Mouse (Mus musculus) heart, embryonic 13.5 days (tissue): ENCODE measurements around the gene 4930455H04Rik. TPM values are rescaled to one million over a fixed set of nuclear protein-coding genes. Genes with fewer than 3 reads are reported as not detected.

ENCODE experiments used
- ATAC-seq: fragments of 200-750 bp; cut with Nextera tagmentation; 2 replicates; pipeline ENCODE4 v1.8.0; 2017; ENCODE audit warnings: moderate TSS enrichment; ENCODE audit not compliant: insufficient number of reproducible peaks, low FRiP score, low TSS enrichment; ENCODE audit errors: extremely low read depth
- H3K27ac ChIP-seq: fragments of 300-500 bp; sonication (generic); replicated peaks from 2 replicates; pipeline ENCODE4 v1.5.1; 2015; ENCODE audit warnings: moderate library complexity, mild to moderate bottlenecking, inconsistent platforms
- H3K27me3 ChIP-seq: fragments of 300-500 bp; sonication (generic); replicated peaks from 2 replicates; pipeline ENCODE4 v1.6.1; 2015; ENCODE audit warnings: mild to moderate bottlenecking, inconsistent platforms
- H3K36me3 ChIP-seq: fragments of 300-500 bp; sonication (generic); 2 replicates; pipeline ENCODE4 v1.6.1; 2015; ENCODE audit warnings: mild to moderate bottlenecking, inconsistent platforms
- H3K4me1 ChIP-seq: fragments of 300-500 bp; sonication (generic); 2 replicates; pipeline ENCODE4 v1.6.1; 2015; ENCODE audit warnings: inconsistent platforms
- H3K4me2 ChIP-seq: fragments of 300-500 bp; sonication (generic); 2 replicates; pipeline ENCODE4 v1.6.1; 2015; ENCODE audit warnings: inconsistent platforms, mild to moderate bottlenecking, moderate library complexity
- H3K4me3 ChIP-seq: fragments of 300-500 bp; sonication (generic); 2 replicates; pipeline ENCODE4 v1.5.1; 2015; ENCODE audit warnings: moderate library complexity, mild to moderate bottlenecking, inconsistent platforms
- H3K9ac ChIP-seq: fragments of 300-500 bp; sonication (generic); 2 replicates; pipeline ENCODE4 v1.6.1; 2015; ENCODE audit warnings: inconsistent platforms, mild to moderate bottlenecking, moderate library complexity
- H3K9me3 ChIP-seq: fragments of 300-500 bp; sonication (generic); 2 replicates; pipeline ENCODE4 v1.6.1; 2016; ENCODE audit warnings: inconsistent platforms
- WGBS: fragments of 180-500 bp; shearing (Covaris S2); methylation state at CpG from one replicate; pipeline ENCODE4 v1.1.7; 2015; ENCODE audit warnings: mixed read lengths; 5-methylcytosine and 5-hydroxymethylcytosine counted together
- polyA plus RNA-seq: library from polyadenylated mRNA; unstranded; fragments of >200 nt; fragmentation: Nextera tagmentation; extraction: Ambion mirVana; gene quantifications from 2 replicates; pipeline ENCODE4 v1.2.1, GENCODE M21; 2015

4930455H04Rik gene
- polyA plus RNA-seq, 1 experiment from 2014 or later, result not detected

GRCm38 (mm10) chr3:116950665-116951115, 17.4 kb upstream of the 4930455H04Rik start:
- Histone ChIP-seq H3K36me3 (peaks cover 15% of the 10 kb centered on the region), H3K4me1 (peaks cover 14% of the 10 kb centered on the region), H3K27me3 (no peaks in the 10 kb centered on the region), H3K9ac (no peak overlapping the region), H3K27ac (no peak overlapping the region), H3K9me3 (no peaks in the 10 kb centered on the region), H3K4me3 (no peak overlapping the region), H3K4me2 (no peak overlapping the region)
- no peak for ATAC-seq
- 78% methylated on average over 6 of the region's 6 CpGs for WGBS

DNA sequence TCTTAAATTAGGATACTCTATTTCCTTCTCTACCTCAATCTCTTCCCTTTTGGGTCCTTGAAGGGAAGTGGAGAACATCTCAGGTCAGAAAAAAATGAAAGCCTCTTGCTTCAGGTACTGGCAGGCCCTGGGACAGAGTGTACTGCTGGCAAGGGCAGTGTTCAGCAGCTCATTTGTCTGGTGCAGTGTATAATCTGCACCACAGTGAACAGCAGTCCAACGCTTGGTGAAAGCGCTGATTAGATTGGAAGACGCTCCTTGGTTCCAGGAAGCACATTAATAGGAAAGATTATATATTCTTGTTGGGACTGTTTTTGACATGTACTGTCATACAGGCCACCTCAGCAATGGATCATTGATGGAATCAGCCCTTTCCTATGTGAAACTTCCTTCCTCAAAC, 16.6 kb upstream of the 4930455H04Rik start:
- H3K4me1 ChIP-seq, result peaks cover 14% of the 10 kb centered on the region
- H3K4me2 ChIP-seq, result no peak overlapping the region
- no peaks in the 10 kb centered on the region for H3K27me3 ChIP-seq
- 53% methylated on average over 3 of the region's 3 CpGs for WGBS
- H3K9ac ChIP-seq, result no peak overlapping the region
- no peaks in the 10 kb centered on the region for H3K9me3 ChIP-seq
- H3K36me3 ChIP-seq, result peaks cover 12% of the 10 kb centered on the region
- no peak overlapping the region for H3K4me3 ChIP-seq
- H3K27ac ChIP-seq, result 0 out of 2 replicates have a peak overlapping the region, but pooled peaks have one; percentile 8
- ATAC-seq, result no peak

DNA sequence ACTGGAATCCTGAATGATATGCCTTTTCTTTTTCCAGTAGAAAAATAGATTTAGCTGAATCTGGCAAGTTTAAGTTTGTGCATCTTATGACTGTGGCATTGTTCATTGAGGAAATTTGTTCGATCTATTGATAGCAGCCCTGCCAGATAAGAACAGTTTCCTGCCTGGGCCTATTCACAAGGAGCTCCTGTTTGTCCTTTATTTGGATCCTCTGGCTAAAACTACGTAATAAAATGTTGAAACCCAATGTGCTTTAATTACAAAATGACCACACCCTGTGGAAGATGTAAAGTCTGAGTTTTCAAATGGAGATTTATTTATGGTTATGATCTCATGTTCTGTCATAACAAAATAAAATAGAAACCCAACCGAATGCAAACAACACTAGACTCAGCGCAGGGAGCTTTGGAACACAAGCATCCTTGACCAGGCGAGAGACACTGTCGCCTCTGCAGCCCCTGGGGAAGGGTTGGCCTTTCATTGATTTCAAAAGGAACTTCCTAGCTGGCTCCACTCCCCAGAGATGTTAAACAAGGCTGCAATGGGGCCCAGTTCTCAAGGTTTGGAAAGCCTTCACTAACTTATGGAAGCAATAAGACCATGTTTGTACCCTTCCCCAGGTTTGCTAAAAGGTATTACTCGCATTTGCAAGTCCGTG, 15.7 kb upstream of the 4930455H04Rik start:
- Histone ChIP-seq H3K27ac (0 out of 2 replicates have a peak overlapping the region, but pooled peaks have one; percentile 8), H3K4me2 (no peak overlapping the region), H3K36me3 (peaks cover 4% of the 10 kb centered on the region), H3K27me3 (no peaks in the 10 kb centered on the region), H3K9ac (no peak overlapping the region), H3K4me3 (no peak overlapping the region), H3K4me1 (peaks cover 14% of the 10 kb centered on the region), H3K9me3 (no peaks in the 10 kb centered on the region)
- ATAC-seq, result no peak
- WGBS, result 72% methylated on average over 8 of the region's 8 CpGs

GRCm38 (mm10) chr3:116953366-116953765, 14.7 kb upstream of the 4930455H04Rik start:
- peaks cover 14% of the 10 kb centered on the region for H3K4me1 ChIP-seq
- 74% methylated on average over 6 of the region's 6 CpGs for WGBS

DNA sequence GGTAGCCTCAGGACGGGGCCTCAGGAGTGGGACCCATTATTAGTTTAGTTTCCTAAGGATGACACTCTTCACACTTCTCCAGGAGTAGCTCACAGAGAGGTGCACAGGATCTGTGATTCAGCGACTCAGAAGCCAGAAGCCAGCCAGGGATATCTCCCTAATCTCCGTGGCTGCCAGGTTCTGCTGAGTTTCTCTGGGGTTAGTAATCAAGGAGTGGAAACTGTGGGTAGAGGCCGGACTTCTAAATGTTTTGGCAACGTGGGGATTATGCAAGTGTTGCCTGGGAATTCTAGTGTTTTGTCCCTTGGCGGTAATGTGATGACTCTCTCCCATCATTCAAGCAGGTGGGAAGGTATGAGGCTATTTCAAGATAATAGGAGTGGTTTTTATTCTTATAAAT, 13.0 kb upstream of the 4930455H04Rik start:
- H3K4me3 ChIP-seq, result no peak overlapping the region
- WGBS, result 54% methylated on average over 6 of the region's 6 CpGs
- H3K36me3 ChIP-seq, result peaks cover 3% of the 10 kb centered on the region; the same call in 1 of the 2 replicates
- no peaks in the 10 kb centered on the region for H3K9me3 ChIP-seq
- H3K27ac ChIP-seq, result no peak overlapping the region
- no peak overlapping the region for H3K9ac ChIP-seq
- H3K27me3 ChIP-seq, result no peaks in the 10 kb centered on the region
- H3K4me1 ChIP-seq, result peaks cover 14% of the 10 kb centered on the region
- ATAC-seq, result no peak
- no peak overlapping the region for H3K4me2 ChIP-seq

More at GRCm38 (mm10) chr3:116953366-116953765, 14.7 kb upstream of the 4930455H04Rik start:
- Histone ChIP-seq H3K36me3 (peaks cover 3% of the 10 kb centered on the region; the same call in 1 of the 2 replicates), H3K9ac (no peak overlapping the region), H3K4me2 (no peak overlapping the region), H3K9me3 (no peaks in the 10 kb centered on the region), H3K27me3 (no peaks in the 10 kb centered on the region), H3K4me3 (no peak overlapping the region), H3K27ac (no peak overlapping the region)
- no peak for ATAC-seq

- no peak for ATAC-seq
- no peaks in the 10 kb centered on the region for H3K36me3 ChIP-seq
Observed at GRCm38 (mm10) chr3:116960414-116960813, 7.7 kb upstream of the 4930455H04Rik start.

DNA sequence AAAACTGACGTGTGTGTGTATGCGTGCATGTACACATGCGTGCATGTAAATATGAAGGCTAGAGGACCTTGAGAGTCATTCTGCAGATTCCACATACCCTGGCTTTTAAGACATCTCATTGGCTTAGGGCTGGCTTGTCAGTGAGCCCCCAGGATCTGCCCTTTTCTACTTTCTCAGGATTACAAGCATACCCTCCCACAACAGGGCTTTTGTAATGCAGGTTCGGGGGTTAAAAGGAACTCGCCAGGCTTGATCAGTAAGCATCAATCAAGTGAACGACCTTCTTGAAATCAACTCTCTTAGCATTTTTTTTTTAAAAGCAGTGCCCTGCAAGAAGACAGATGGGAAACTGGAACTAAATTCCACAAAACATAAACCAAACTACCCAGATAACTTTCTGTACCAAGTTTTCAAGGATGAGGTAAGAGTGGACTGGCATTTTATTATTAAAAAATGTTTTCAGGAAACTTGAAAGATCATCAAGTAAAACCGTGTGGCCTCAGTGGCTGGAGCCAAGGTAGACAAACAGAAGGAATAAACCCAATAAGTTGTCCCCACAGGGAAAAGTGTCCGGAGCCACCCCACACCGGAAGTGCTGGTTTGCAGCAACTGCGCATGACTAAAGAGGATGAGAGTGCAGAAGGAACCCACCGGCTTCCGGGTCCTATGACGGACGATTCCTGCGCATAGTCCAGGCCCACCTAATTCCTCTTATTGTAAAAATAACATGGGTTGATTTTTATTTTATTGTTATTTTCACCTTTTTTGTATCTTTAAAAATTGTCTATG, 6.5 kb upstream of the 4930455H04Rik start:
- no peak overlapping the region for H3K27ac ChIP-seq
- H3K4me2 ChIP-seq, result no peak overlapping the region
- peaks cover 4% of the 10 kb centered on the region; the same call in 1 of the 2 replicates for H3K4me1 ChIP-seq
- no peak overlapping the region for H3K4me3 ChIP-seq
- 78% methylated on average over 15 of the region's 15 CpGs for WGBS
- H3K36me3 ChIP-seq, result no peaks in the 10 kb centered on the region
- ATAC-seq, result no peak
- H3K9me3 ChIP-seq, result no peaks in the 10 kb centered on the region
- no peaks in the 10 kb centered on the region for H3K27me3 ChIP-seq
- H3K9ac ChIP-seq, result no peak overlapping the region

More at GRCm38 (mm10) chr3:116960414-116960813, 7.7 kb upstream of the 4930455H04Rik start:
- 78% methylated on average over 2 of the region's 2 CpGs for WGBS
- no peak overlapping the region for H3K27ac ChIP-seq
- H3K4me3 ChIP-seq, result no peak overlapping the region
- H3K9me3 ChIP-seq, result no peaks in the 10 kb centered on the region
- H3K9ac ChIP-seq, result no peak overlapping the region
- H3K4me1 ChIP-seq, result 0 out of 2 replicates have a peak, but pooled peaks cover 3% of the 10 kb centered on the region
- H3K27me3 ChIP-seq, result no peaks in the 10 kb centered on the region
- no peak overlapping the region for H3K4me2 ChIP-seq

- peak overlapping the region; percentile 73 for H3K27ac ChIP-seq
- H3K36me3 ChIP-seq, result no peaks in the 10 kb centered on the region
- 50% methylated on average over 4 of the region's 4 CpGs for WGBS
Observed at GRCm38 (mm10) chr3:116963213-116963612, 4.9 kb upstream of the 4930455H04Rik start.

DNA sequence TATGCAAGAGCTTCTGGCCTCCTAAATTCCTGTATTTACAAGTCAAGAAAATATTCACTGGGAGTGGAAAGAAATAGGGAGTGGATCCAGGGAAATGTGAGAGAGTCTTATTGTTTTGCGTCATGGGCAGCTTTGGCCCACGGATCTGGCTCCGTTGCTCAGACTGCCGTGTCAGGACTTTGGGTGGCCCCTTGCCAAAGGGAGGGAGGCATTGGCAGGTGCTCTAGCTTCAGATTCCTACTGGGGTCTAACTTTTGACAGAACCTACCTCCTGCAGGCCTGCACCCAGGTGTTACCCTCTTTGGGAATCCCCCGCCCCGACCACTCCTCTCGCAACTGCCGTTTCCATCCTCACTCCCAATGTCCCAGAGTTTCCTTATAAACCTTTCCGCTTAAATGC, 3.6 kb upstream of the 4930455H04Rik start:
- Histone ChIP-seq H3K9ac (no peak overlapping the region), H3K27ac (peak overlapping the region; percentile 61), H3K9me3 (no peaks in the 10 kb centered on the region), H3K4me2 (peak overlapping the region; percentile 4; the same call in 1 of the 2 replicates), H3K27me3 (no peaks in the 10 kb centered on the region), H3K36me3 (no peaks in the 10 kb centered on the region), H3K4me1 (peaks cover 14% of the 10 kb centered on the region; the same call in 1 of the 2 replicates), H3K4me3 (no peak overlapping the region)
- 74% methylated on average over 9 of the region's 9 CpGs for WGBS
- no peak for ATAC-seq

More at GRCm38 (mm10) chr3:116963213-116963612, 4.9 kb upstream of the 4930455H04Rik start:
- ATAC-seq, result no peak
- H3K4me3 ChIP-seq, result no peak overlapping the region
- H3K9ac ChIP-seq, result no peak overlapping the region
- no peak overlapping the region for H3K4me2 ChIP-seq
- H3K9me3 ChIP-seq, result no peaks in the 10 kb centered on the region
- no peaks in the 10 kb centered on the region for H3K27me3 ChIP-seq
- H3K4me1 ChIP-seq, result peaks cover 11% of the 10 kb centered on the region; the same call in 1 of the 2 replicates

GRCm38 (mm10) chr3:116966225-116966624, 1.8 kb upstream of the 4930455H04Rik start:
- Histone ChIP-seq H3K27me3 (no peaks in the 10 kb centered on the region), H3K36me3 (no peaks in the 10 kb centered on the region), H3K4me3 (peak overlapping the region; percentile 60), H3K9ac (no peak overlapping the region), H3K4me1 (peaks cover 14% of the 10 kb centered on the region; the same call in 1 of the 2 replicates), H3K9me3 (no peaks in the 10 kb centered on the region), H3K27ac (peak overlapping the region; percentile 74), H3K4me2 (peak overlapping the region; percentile 76)
- 18% methylated on average over 4 of the region's 4 CpGs for WGBS
- 0 out of 2 replicates have a peak, but pooled peaks have one; percentile 51 for ATAC-seq

GRCm38 (mm10) chr3:116966800-116967199, 1.3 kb upstream of the 4930455H04Rik start:
- Histone ChIP-seq H3K27me3 (no peaks in the 10 kb centered on the region), H3K36me3 (no peaks in the 10 kb centered on the region), H3K27ac (peak overlapping the region; percentile 74), H3K9ac (peak overlapping the region; percentile 70), H3K4me2 (peak overlapping the region; percentile 76), H3K4me3 (peak overlapping the region; percentile 60), H3K9me3 (no peaks in the 10 kb centered on the region), H3K4me1 (peaks cover 14% of the 10 kb centered on the region; the same call in 1 of the 2 replicates)
- 41% methylated on average over 6 of the region's 6 CpGs for WGBS
- no peak for ATAC-seq
